8 mouse cellular contexts compared by ENCODE assay signal in the genomic region with DNA sequence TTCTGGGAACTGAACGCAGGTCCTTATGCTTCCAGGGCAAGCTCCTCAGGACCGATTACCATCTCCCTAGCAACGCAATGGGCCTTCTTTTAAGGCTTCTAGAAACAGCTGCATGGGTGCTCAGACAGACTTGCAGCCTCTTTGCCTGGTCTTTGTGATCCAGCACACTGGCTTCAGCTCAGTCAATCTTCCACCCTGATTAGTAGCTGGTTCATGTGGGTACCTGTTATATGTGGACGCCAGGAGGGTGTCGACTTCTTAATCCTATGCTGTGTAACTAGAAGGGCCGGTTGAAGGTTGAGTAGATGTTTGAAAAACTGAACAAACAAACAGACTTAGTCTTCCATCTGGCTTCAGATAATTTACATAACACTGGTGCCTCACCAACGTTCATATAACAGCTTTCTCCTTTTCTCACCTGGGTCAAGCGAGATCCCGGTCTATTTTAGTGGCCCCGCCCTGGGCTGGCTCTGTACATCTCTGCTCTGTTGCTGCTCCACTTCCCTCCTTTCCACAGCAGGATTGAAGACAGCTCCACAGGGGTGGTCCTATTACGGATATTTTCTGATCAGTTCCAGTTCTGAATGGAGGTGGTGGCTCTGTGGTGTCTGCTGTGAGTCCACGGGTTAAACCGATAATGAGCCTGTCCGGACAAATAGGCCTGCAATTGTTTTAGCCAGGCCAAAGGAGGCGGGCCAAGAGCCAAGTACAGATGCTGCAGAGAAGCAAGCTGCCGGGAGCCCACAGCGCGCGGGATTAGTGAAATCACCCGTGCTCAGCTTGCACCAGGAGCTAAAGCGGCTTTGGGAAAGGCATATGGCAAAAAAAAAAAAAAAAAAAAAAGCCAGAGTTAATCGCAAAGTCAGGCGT.
A peak's percentile ranks its signal among the peaks of the same experiment; 100 is the strongest.
DNase-seq lines count a peak whose midpoint lies in the region; ATAC-seq and TF ChIP-seq lines count a peak whose summit lies in the region.

No protein-coding gene starts in this region.

- no peak overlapping the region for H3K27ac ChIP-seq in heart, embryonic 13.5 days (replicated peaks)
- H3K27ac ChIP-seq in forebrain, embryonic 11.5 days (ENCODE audit: low read depth, low read length): peak overlapping the region; percentile 70; the same call in 1 of the 2 replicates
- peak overlapping the region; percentile 78 for H3K27ac ChIP-seq in hindbrain, embryonic 15.5 days (replicated peaks)
- H3K27ac ChIP-seq in midbrain, embryonic 11.5 days (ENCODE audit: low read depth, low read length): peak overlapping the region; percentile 40; the same call in 1 of the 2 replicates

- no peak for DNase-seq in heart, adult 8-10 months (ENCODE audit: low spot score)
- DNase-seq in brain, embryonic 14.5 days (ENCODE audit: low read depth): peak; percentile 93
- DNase-seq in forebrain, embryonic 11.5 days (ENCODE audit: low spot score): peak; percentile 75
- peak; percentile 94 for DNase-seq in midbrain, embryonic 11.5 days (ENCODE audit: low spot score, missing footprints)
- no peak for DNase-seq in thymus, postnatal 36 days
- no peak for DNase-seq in adrenal gland, postnatal 36 days

- H3K9me3 ChIP-seq in heart, embryonic 13.5 days: no peaks in the 10 kb centered on the region
- no peaks in the 10 kb centered on the region for H3K9me3 ChIP-seq in forebrain, embryonic 11.5 days (ENCODE audit: control insufficient read depth, low read length)
- no peaks in the 10 kb centered on the region for H3K9me3 ChIP-seq in hindbrain, embryonic 15.5 days
- H3K9me3 ChIP-seq in midbrain, embryonic 11.5 days (ENCODE audit: control insufficient read depth, low read length): no peaks in the 10 kb centered on the region

- TF ChIP-seq CTCF in brain, embryonic 14.5 days (IDR thresholded peaks at IDR 0.05; ENCODE audit: borderline replicate concordance, extremely low read depth, insufficient read depth, insufficient read length): no peak

- H3K4me2 ChIP-seq in heart, embryonic 13.5 days: peak overlapping the region; percentile 49
- peak overlapping the region; percentile 37 for H3K4me2 ChIP-seq in forebrain, embryonic 11.5 days (ENCODE audit: low read depth, low read length, severe bottlenecking)
- peak overlapping the region; percentile 41 for H3K4me2 ChIP-seq in hindbrain, embryonic 15.5 days
- H3K4me2 ChIP-seq in midbrain, embryonic 11.5 days: peak overlapping the region; percentile 18; the same call in 1 of the 2 replicates

- peak overlapping the region; percentile 2; the same call in 1 of the 2 replicates for H3K4me3 ChIP-seq in heart, embryonic 13.5 days
- H3K4me3 ChIP-seq in forebrain, embryonic 11.5 days (ENCODE audit: low read depth, low read length): no peak overlapping the region
- H3K4me3 ChIP-seq in hindbrain, embryonic 15.5 days: no peak overlapping the region
- no peak overlapping the region for H3K4me3 ChIP-seq in midbrain, embryonic 11.5 days (ENCODE audit: low read depth, low read length)

- ATAC-seq in heart, embryonic 13.5 days (ENCODE audit: extremely low read depth, insufficient number of reproducible peaks, low FRiP score, low TSS enrichment): no peak
- peak; percentile 70 for ATAC-seq in forebrain, embryonic 11.5 days (replicated peaks; ENCODE audit: low FRiP score)
- ATAC-seq in hindbrain, embryonic 15.5 days (ENCODE audit: low FRiP score, low read depth): peak; percentile 68
- peak; percentile 71 for ATAC-seq in midbrain, embryonic 11.5 days (ENCODE audit: low FRiP score)

- peak overlapping the region; percentile 5; the same call in 1 of the 2 replicates for H3K9ac ChIP-seq in heart, embryonic 13.5 days
- no peak overlapping the region for H3K9ac ChIP-seq in forebrain, embryonic 11.5 days (ENCODE audit: low read length)
- H3K9ac ChIP-seq in hindbrain, embryonic 15.5 days: no peak overlapping the region
- peak overlapping the region; percentile 30; the same call in 1 of the 2 replicates for H3K9ac ChIP-seq in midbrain, embryonic 11.5 days (ENCODE audit: low read length)

- 66% methylated on average over 23 of the region's 23 CpGs for WGBS in heart, embryonic 13.5 days
- 27% methylated on average over 23 of the region's 23 CpGs for WGBS in forebrain, embryonic 11.5 days
- 35% methylated on average over 23 of the region's 23 CpGs for WGBS in hindbrain, embryonic 15.5 days
- WGBS in midbrain, embryonic 11.5 days: 33% methylated on average over 23 of the region's 23 CpGs

- H3K36me3 ChIP-seq in heart, embryonic 13.5 days: no peaks in the 10 kb centered on the region
- no peaks in the 10 kb centered on the region for H3K36me3 ChIP-seq in forebrain, embryonic 11.5 days (ENCODE audit: control insufficient read depth, insufficient read depth, low read length)
- H3K36me3 ChIP-seq in hindbrain, embryonic 15.5 days: no peaks in the 10 kb centered on the region
- H3K36me3 ChIP-seq in midbrain, embryonic 11.5 days (ENCODE audit: control insufficient read depth, insufficient read depth, low read length): no peaks in the 10 kb centered on the region

- H3K27me3 ChIP-seq in heart, embryonic 13.5 days (replicated peaks): peaks cover 2% of the 10 kb centered on the region; the same call in 1 of the 2 replicates
- H3K27me3 ChIP-seq in forebrain, embryonic 11.5 days (ENCODE audit: control insufficient read depth, insufficient read depth, low read length): peaks cover 2% of the 10 kb centered on the region; the same call in 1 of the 2 replicates
- no peaks in the 10 kb centered on the region for H3K27me3 ChIP-seq in hindbrain, embryonic 15.5 days
- H3K27me3 ChIP-seq in midbrain, embryonic 11.5 days (ENCODE audit: control insufficient read depth, insufficient read depth, low read length): no peaks in the 10 kb centered on the region

- TF ChIP-seq POLR2A in brain, embryonic 14.5 days (IDR thresholded peaks at IDR 0.05; ENCODE audit: borderline replicate concordance, extremely low read depth, insufficient read depth, insufficient read length, poor library complexity, severe bottlenecking): no peak

- H3K4me1 ChIP-seq in heart, embryonic 13.5 days: peaks cover 15% of the 10 kb centered on the region
- H3K4me1 ChIP-seq in forebrain, embryonic 11.5 days (replicated peaks; ENCODE audit: control insufficient read depth, insufficient read depth, low read length): peaks cover 15% of the 10 kb centered on the region
- peaks cover 30% of the 10 kb centered on the region for H3K4me1 ChIP-seq in hindbrain, embryonic 15.5 days (replicated peaks)
- H3K4me1 ChIP-seq in midbrain, embryonic 11.5 days (ENCODE audit: control insufficient read depth, insufficient read depth, low read length): peaks cover 19% of the 10 kb centered on the region

Comparison
In these comparisons a context has a peak if more than half of its experiments do, and no peak if none do; other contexts are left out.
1. H3K9ac ChIP-seq: peak in heart, embryonic 13.5 days (single experiment) and midbrain, embryonic 11.5 days (single experiment); none in forebrain, embryonic 11.5 days (single experiment) and hindbrain, embryonic 15.5 days (single experiment).
2. DNase-seq: peak in brain, embryonic 14.5 days (single experiment), forebrain, embryonic 11.5 days (single experiment) and midbrain, embryonic 11.5 days (single experiment); none in heart, adult 8-10 months (single experiment), thymus, postnatal 36 days (0 of 2) and adrenal gland, postnatal 36 days (0 of 2).
3. Peak in every context shown above with its lines, with median percentiles within 50 percentile points of each other: H3K4me2 ChIP-seq.